In genomic region chr12:53677091-53677630, GRCm38 (mm10) we compare ENCODE assay signal across 17 mouse cellular contexts.
"Had no signal": no experiment of that assay in that cellular context is flagged by ENCODE, and none has a peak within 500 bp of the region (broad histone marks: within the 10 kb centered on the region; RNA-seq: fewer than 3 reads in every experiment).

No protein-coding gene starts in this region.

- H3K27ac ChIP-seq: left cerebral cortex, adult 2 months; liver, embryonic 13.5 days; macrophage; midbrain, embryonic 12.5 days; neural tube, embryonic 13.5 days; stomach, embryonic 15.5 days had no signal

- H3K36me3 ChIP-seq: liver, embryonic 13.5 days; midbrain, embryonic 12.5 days; neural tube, embryonic 13.5 days; stomach, embryonic 15.5 days had no signal

- H3K27me3 ChIP-seq: liver, embryonic 13.5 days; midbrain, embryonic 12.5 days; neural tube, embryonic 13.5 days; stomach, embryonic 15.5 days had no signal

- H3K9ac ChIP-seq: liver, embryonic 13.5 days; midbrain, embryonic 12.5 days; neural tube, embryonic 13.5 days; stomach, embryonic 15.5 days had no signal

- H3K4me1 ChIP-seq: liver, embryonic 13.5 days; stomach, embryonic 15.5 days had no signal

- H3K4me2 ChIP-seq: liver, embryonic 13.5 days; midbrain, embryonic 12.5 days; neural tube, embryonic 13.5 days; stomach, embryonic 15.5 days had no signal

- DNase-seq: kidney, adult 18-20 months; kidney, adult 9 months; kidney, postnatal 36 days; layer of hippocampus, postnatal 36 days; liver, embryonic 13.5 days; lung, adult 2 months; retina, postnatal 1 day; right cerebral cortex, postnatal 14 days; right cerebral cortex, postnatal 4 days; thymus, postnatal 36 days had no signal

- H3K9me3 ChIP-seq: liver, embryonic 13.5 days; midbrain, embryonic 12.5 days; neural tube, embryonic 13.5 days; stomach, embryonic 15.5 days had no signal

- ATAC-seq: midbrain, embryonic 16.5 days had no signal

- H3K4me3 ChIP-seq: left cerebral cortex, adult 2 months; liver, embryonic 13.5 days; midbrain, embryonic 12.5 days; myocyte; neural tube, embryonic 13.5 days; stomach, embryonic 15.5 days had no signal
